Mouse (Mus musculus): ENCODE results near the gene Kdm5c.

The Kdm5c gene

DNA sequence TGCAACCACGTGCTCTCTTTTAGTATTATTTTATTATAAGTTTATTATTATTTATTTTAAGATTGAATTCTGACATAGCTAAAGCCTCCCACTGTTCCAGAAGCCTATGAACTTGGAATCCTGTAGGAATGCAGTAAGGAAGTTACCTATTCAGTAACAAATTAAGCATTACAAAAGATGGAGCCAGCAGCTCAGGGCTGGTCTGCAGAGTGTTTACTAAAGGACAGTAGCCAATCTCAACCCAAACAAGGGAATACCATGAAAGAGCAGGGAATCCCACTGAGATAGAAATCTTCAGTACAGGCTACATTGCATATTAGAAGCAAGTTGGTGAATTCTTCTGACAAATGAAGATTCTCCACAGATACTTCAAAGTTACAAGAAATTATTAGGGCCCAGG lies 54.2 kb downstream of the Kdm5c start:
- peak; percentile 59 for DNase-seq (ENCODE audit: low read depth, low spot score)

DNA sequence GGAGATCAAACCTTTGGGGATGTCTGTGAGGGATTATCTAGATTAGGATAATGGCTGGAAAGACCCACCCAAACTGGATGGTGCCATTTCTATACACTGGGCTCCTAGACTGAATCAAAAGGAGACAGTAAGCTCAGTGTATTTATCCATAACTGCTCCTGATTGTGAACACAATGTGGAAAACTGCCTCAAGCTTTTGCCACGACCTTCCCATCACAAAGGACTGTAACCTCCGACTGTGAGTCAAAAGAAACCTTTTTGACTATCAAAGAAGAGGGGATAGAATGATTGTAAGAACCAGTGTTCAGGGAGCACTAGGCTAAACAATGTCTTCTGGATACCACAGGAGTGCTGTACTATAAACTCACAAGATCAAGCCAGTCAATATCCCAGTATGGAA lies 73.4 kb downstream of the Kdm5c start:
- DNase-seq (ENCODE audit: low read depth, low spot score): peak; percentile 30

DNA sequence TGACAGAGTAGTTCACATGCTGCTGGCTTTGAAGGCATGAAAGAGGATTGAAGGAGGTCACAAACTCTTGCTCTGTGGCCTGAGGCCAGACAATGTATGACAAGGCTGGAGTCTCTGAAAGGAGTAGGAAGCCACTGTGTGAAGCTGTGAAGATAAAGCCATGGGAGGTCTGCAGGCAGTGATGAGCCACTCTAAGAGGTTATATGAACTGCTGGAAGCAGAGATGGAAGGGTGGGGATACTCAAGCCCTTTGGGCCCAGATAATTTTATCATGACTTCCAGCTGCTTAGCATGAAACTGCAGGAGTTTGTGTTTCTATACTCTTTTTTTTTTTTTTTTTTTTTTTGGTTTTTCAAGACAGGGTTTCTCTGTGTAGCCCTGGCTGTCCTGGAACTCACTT lies 74.6 kb downstream of the Kdm5c start:
- no peak for DNase-seq (ENCODE audit: low read depth, low spot score)

DNA sequence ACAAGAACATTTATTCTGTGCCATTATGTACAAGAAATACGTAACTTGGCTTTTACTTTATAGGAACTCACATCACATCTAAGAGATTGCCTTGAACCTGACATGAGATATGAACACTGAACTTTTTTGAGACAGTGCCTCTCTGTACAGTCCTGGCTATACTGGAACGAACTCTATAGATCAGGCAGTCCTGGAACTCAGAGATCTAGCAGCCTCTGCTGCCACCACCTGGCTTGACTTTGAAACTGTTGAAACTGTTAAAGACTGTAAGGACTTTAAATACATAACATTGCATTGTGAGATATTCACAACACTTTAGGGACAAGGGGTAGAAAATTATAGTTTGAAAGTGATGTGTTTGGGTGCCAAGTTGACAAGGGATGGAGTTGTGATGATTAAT lies 75.1 kb downstream of the Kdm5c start:
- DNase-seq (ENCODE audit: low read depth, low spot score): peak; percentile 25

DNA sequence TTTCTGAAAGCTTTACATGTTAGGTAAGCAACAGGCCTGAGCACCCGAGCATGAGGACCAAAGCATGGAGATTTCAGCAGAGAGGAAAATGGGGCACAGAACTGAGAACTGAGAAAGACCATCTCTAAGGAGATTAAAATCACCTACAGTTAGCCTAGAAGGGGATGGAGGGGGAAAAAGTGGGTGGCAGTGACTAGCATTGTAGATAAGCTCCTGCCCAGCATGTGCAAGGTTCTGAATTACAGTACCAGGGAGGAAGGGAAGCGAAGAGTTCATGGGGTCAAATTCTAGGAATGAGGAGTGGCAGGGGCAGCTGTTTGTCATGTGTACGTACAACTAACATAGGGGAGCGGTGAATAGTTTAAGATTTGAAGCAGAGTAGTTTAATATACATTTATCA lies 87.7 kb downstream of the Kdm5c start:
- DNase-seq (ENCODE audit: low read depth, low spot score): no peak

DNA sequence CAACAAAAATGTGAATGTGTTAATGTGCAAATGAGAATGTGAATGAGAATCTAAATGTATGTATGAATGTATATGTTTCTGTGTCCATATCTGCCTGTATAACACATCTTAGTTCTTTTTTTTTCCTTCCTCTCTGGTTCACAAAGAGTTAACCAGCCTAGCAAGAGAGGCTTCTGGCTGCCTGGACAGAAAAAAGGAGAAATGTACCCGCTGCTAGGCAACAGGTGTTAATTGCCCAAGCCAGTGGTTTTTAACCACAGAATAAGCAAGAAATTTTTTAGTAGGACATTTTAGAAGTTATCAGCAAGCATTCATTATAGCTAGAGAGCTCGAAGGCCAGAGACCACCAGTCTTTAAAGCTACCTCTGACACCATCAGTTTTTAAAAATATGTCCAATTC lies 90.0 kb downstream of the Kdm5c start:
- DNase-seq (ENCODE audit: low read depth, low spot score): no peak

DNA sequence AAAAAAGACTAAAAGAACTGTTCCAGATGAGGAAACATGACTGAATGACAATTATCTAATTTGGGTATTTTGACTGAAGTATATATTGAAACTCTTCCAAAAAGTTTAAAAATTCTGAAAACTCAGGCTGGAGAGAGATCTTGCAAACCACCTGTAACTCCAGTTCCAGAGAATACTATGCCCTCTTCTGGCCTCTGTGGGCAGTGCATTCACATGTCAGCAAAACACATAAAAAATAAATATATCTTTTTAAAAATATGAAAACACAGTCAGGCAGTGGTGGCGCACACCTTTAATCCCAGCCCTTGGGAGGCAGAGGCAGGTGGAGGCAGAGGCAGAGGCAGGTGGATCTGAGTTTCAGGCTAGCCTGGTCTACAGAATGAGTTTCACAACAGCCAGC lies 90.8 kb downstream of the Kdm5c start:
- no peak for DNase-seq (ENCODE audit: low read depth, low spot score)

Measured in ES-CJ7 (cell line).